Mouse (Mus musculus) neural tube, embryonic 15.5 days (tissue): ENCODE measurements around the gene Pdcd4. TPM values are rescaled to one million over a fixed set of nuclear protein-coding genes. Genes with fewer than 3 reads are reported as not detected.
A peak's percentile ranks its signal among the peaks of the same experiment; 100 is the strongest.

Experiments
- ATAC-seq: fragments of 200-750 bp; cut with Nextera tagmentation; 2 replicates; pipeline ENCODE4 v1.8.0; 2017; ENCODE audit warnings: mild to moderate bottlenecking, moderate TSS enrichment, moderate library complexity; ENCODE audit not compliant: low FRiP score
- H3K27ac ChIP-seq: fragments of 300-500 bp; sonication (generic); replicated peaks from 2 replicates; pipeline ENCODE4 v1.5.1; 2015; ENCODE audit warnings: mild to moderate bottlenecking, inconsistent platforms
- H3K27me3 ChIP-seq: fragments of 300-500 bp; sonication (generic); replicated peaks from 2 replicates; pipeline ENCODE4 v1.6.1; 2015; ENCODE audit warnings: inconsistent platforms
- H3K36me3 ChIP-seq: fragments of 300-500 bp; sonication (generic); 2 replicates; pipeline ENCODE4 v1.6.1; 2015; ENCODE audit warnings: inconsistent platforms
- H3K4me1 ChIP-seq: fragments of 300-500 bp; sonication (generic); 2 replicates; pipeline ENCODE4 v1.6.1; 2015; ENCODE audit warnings: inconsistent platforms
- H3K4me2 ChIP-seq: fragments of 300-500 bp; sonication (generic); 2 replicates; pipeline ENCODE4 v1.6.1; 2015; ENCODE audit warnings: inconsistent platforms, mild to moderate bottlenecking, moderate library complexity
- H3K4me3 ChIP-seq: fragments of 300-500 bp; sonication (generic); replicated peaks from 2 replicates; pipeline ENCODE4 v1.5.1; 2015; ENCODE audit warnings: mild to moderate bottlenecking, inconsistent platforms
- H3K9ac ChIP-seq: fragments of 300-500 bp; sonication (generic); replicated peaks from 2 replicates; pipeline ENCODE4 v1.6.1; 2015; ENCODE audit warnings: mild to moderate bottlenecking, inconsistent platforms
- H3K9me3 ChIP-seq: fragments of 300-500 bp; sonication (generic); replicated peaks from 2 replicates; pipeline ENCODE4 v1.6.1; 2016; ENCODE audit warnings: inconsistent platforms
- WGBS: fragments of 180-500 bp; shearing (Covaris S2); methylation state at CpG from one replicate; pipeline ENCODE4 v1.1.7; 2015; ENCODE audit warnings: mixed read lengths; 5-methylcytosine and 5-hydroxymethylcytosine counted together
- polyA plus RNA-seq: library from polyadenylated mRNA; unstranded; fragments of >200 nt; fragmentation: Nextera tagmentation; extraction: Ambion mirVana; gene quantifications from 2 replicates; pipeline ENCODE4 v1.2.1, GENCODE M21; 2015

Gene Pdcd4
- polyA plus RNA-seq, 1 experiment from 2014 or later = 60.3 TPM

GRCm38 (mm10) chr19:53891569-53891968, 462 bp upstream of the Pdcd4 start:
- Histone ChIP-seq H3K27ac (0 out of 2 replicates have a peak overlapping the region, but pooled peaks have one; percentile 11), H3K4me2 (no peak overlapping the region), H3K9me3 (no peaks in the 10 kb centered on the region), H3K4me3 (no peak overlapping the region), H3K27me3 (no peaks in the 10 kb centered on the region), H3K9ac (no peak overlapping the region), H3K4me1 (0 out of 2 replicates have a peak, but pooled peaks cover 6% of the 10 kb centered on the region), H3K36me3 (no peaks in the 10 kb centered on the region)
- 93% methylated on average over 2 of the region's 2 CpGs for WGBS
- no peak for ATAC-seq

DNA sequence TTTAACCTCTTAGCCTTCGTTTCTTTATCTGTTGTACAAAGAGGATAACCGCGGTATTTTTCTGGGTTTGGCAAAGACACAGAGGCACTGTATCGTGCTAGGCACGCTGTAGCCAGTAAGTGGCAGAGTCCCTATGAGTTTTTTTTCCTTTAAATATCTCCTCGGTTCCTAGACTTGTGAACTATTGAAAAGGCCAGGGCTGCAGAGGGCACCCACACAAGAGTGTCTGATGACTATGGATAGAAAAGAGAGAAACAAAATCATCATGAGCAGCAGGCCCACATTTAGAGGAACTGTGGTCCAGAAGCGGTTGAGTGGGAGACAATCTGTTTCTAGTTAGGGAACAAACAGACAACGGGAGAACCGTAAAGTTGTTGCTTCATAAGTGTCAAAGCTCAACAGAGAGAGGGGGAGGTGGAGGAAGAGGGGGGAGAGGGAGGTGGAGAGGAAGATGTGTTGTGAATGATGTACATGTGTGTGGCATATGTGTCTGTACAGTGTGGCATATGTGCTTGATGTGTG, 868 bp downstream of the Pdcd4 start:
- no peak overlapping the region for H3K4me2 ChIP-seq
- H3K27ac ChIP-seq = no peak overlapping the region
- H3K4me3 ChIP-seq = no peak overlapping the region
- H3K27me3 ChIP-seq = no peaks in the 10 kb centered on the region
- ATAC-seq = no peak
- WGBS = 79% methylated on average over 9 of the region's 9 CpGs
- no peak overlapping the region for H3K9ac ChIP-seq
- no peaks in the 10 kb centered on the region for H3K9me3 ChIP-seq
- H3K4me1 ChIP-seq = 0 out of 2 replicates have a peak, but pooled peaks cover 6% of the 10 kb centered on the region
- H3K36me3 ChIP-seq = no peaks in the 10 kb centered on the region

DNA sequence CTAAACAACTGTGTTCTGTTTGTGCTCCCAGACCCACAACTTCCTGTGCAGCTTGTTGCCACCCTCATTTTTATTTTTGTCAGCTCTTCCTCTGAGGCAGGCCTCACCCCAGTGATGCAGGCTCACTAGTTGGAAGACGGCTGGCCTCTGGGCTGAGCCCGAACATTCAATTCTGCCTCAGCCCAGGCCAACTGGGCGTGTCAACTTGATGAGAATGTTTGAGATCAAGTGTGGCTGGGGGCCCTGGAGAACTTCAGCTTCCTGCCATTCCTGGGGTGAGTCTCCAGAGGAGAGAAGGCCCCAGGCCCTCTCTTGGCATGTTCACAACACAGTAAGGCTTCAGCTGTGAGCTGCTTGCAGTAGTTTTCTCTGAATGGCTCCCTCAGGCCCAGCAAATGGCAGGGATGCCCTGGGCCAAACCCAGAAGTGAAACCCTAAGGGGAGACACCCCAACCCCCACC, 1.7 kb downstream of the Pdcd4 start:
- no peaks in the 10 kb centered on the region for H3K36me3 ChIP-seq
- H3K4me1 ChIP-seq = 0 out of 2 replicates have a peak, but pooled peaks cover 6% of the 10 kb centered on the region
- no peak overlapping the region for H3K9ac ChIP-seq
- H3K27ac ChIP-seq = no peak overlapping the region
- no peaks in the 10 kb centered on the region for H3K9me3 ChIP-seq
- H3K4me3 ChIP-seq = no peak overlapping the region
- no peak for ATAC-seq
- H3K4me2 ChIP-seq = no peak overlapping the region
- 81% methylated on average over 3 of the region's 3 CpGs for WGBS
- no peaks in the 10 kb centered on the region for H3K27me3 ChIP-seq

GRCm38 (mm10) chr19:53894538-53895121, 2.6 kb downstream of the Pdcd4 start:
- Histone ChIP-seq H3K9me3 (no peaks in the 10 kb centered on the region), H3K9ac (no peak overlapping the region), H3K36me3 (no peaks in the 10 kb centered on the region), H3K4me2 (no peak overlapping the region), H3K27ac (no peak overlapping the region; the same call in 1 of the 2 replicates), H3K27me3 (0 out of 2 replicates have a peak, but pooled peaks cover 2% of the 10 kb centered on the region), H3K4me3 (no peak overlapping the region), H3K4me1 (0 out of 2 replicates have a peak, but pooled peaks cover 6% of the 10 kb centered on the region)
- WGBS = 75% methylated on average over 12 of the region's 12 CpGs
- ATAC-seq = no peak

GRCm38 (mm10) chr19:53898046-53898445, 6.0 kb downstream of the Pdcd4 start:
- Histone ChIP-seq H3K36me3 (no peaks in the 10 kb centered on the region), H3K9ac (no peak overlapping the region), H3K4me2 (no peak overlapping the region), H3K4me3 (no peak overlapping the region), H3K27me3 (0 out of 2 replicates have a peak, but pooled peaks cover 2% of the 10 kb centered on the region), H3K27ac (no peak overlapping the region), H3K4me1 (peaks cover 11% of the 10 kb centered on the region), H3K9me3 (no peaks in the 10 kb centered on the region)
- 87% methylated on average over 5 of the region's 5 CpGs for WGBS
- no peak for ATAC-seq

DNA sequence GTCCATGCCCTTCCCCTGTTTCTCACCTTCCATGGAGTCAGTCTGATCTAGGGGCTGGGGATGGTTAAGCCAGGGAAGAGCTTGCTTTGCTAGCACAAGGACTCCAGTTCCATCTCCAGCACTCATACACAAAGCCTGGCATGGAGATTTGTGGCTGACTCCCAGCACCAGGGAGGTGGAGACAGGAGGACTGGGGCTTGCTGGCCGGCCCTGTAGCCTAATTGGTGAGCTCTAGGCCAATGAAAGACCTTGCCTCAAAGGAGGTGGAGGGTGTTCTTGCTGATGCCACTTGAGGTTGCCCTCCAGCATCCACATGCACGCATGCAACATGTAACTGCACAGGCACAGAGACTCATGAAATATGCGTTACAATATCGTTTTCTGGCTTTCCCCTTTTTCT, 6.5 kb downstream of the Pdcd4 start:
- Histone ChIP-seq H3K27ac (no peak overlapping the region), H3K27me3 (0 out of 2 replicates have a peak, but pooled peaks cover 2% of the 10 kb centered on the region), H3K4me1 (peaks cover 11% of the 10 kb centered on the region), H3K4me2 (no peak overlapping the region), H3K36me3 (no peaks in the 10 kb centered on the region), H3K9me3 (no peaks in the 10 kb centered on the region), H3K9ac (no peak overlapping the region), H3K4me3 (no peak overlapping the region)
- 79% methylated on average over 4 of the region's 4 CpGs for WGBS
- no peak for ATAC-seq

GRCm38 (mm10) chr19:53898970-53899900, 7.2 kb downstream of the Pdcd4 start:
- Histone ChIP-seq H3K36me3 (no peaks in the 10 kb centered on the region), H3K4me1 (peaks cover 11% of the 10 kb centered on the region), H3K27me3 (0 out of 2 replicates have a peak, but pooled peaks cover 2% of the 10 kb centered on the region), H3K27ac (no peak overlapping the region), H3K4me2 (no peak overlapping the region), H3K9ac (no peak overlapping the region), H3K4me3 (no peak overlapping the region), H3K9me3 (no peaks in the 10 kb centered on the region)
- 85% methylated on average over 25 of the region's 25 CpGs for WGBS
- no peak for ATAC-seq

- ATAC-seq = no peak
- Histone ChIP-seq H3K9ac (no peak overlapping the region), H3K27ac (no peak overlapping the region), H3K36me3 (no peaks in the 10 kb centered on the region), H3K4me3 (no peak overlapping the region), H3K9me3 (no peaks in the 10 kb centered on the region), H3K27me3 (0 out of 2 replicates have a peak, but pooled peaks cover 2% of the 10 kb centered on the region), H3K4me1 (peaks cover 18% of the 10 kb centered on the region), H3K4me2 (no peak overlapping the region)
- WGBS = 88% methylated on average over 14 of the region's 14 CpGs
Observed at GRCm38 (mm10) chr19:53899941-53900610, 8.0 kb downstream of the Pdcd4 start.

DNA sequence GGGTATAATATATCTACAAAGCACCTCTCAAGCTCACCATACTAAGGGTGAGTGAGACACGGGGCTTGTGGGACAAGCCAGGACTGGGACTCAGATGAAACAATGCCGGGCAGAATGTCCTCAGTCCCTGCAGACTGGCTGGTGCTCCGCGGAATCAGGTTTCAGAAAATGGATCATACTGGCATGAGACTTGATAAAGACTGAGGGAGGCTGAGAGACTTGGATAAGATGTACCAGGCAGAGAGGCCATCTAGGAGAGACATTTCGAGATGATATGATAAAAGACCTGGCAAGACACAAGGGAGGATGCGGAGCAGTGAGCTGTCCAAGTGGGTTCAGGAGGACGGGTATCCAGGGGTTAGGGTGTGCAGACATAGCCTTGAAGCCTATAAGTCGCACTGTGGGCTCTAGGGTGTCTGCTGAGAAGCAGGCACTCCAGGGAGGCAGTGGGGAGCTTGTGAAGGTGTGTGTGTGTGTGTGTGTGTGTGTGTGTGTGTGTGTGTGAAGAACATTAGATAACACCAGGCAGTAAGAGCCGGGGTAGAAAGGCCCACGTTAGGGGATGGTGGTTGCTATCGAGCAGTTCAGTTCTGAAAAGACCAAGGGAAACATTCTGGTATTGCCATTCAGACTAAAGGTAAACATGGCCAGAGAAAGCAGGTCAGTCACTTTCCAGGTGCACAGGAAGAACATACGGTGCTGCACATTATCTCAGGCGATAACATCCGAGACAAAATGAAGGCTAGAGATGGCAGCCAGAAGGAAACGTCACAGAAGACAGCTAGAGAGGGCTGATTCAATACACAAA, 10.1 kb downstream of the Pdcd4 start:
- Histone ChIP-seq H3K27me3 (0 out of 2 replicates have a peak, but pooled peaks cover 2% of the 10 kb centered on the region), H3K9ac (peak overlapping the region; percentile 77; the same call in 1 of the 2 replicates), H3K27ac (peak overlapping the region; percentile 92), H3K36me3 (no peaks in the 10 kb centered on the region), H3K9me3 (no peaks in the 10 kb centered on the region), H3K4me1 (peaks cover 28% of the 10 kb centered on the region), H3K4me3 (peak overlapping the region; percentile 96), H3K4me2 (peak overlapping the region; percentile 79)
- 69% methylated on average over 15 of the region's 15 CpGs for WGBS
- ATAC-seq = no peak; the same call in 1 of the 2 replicates

DNA sequence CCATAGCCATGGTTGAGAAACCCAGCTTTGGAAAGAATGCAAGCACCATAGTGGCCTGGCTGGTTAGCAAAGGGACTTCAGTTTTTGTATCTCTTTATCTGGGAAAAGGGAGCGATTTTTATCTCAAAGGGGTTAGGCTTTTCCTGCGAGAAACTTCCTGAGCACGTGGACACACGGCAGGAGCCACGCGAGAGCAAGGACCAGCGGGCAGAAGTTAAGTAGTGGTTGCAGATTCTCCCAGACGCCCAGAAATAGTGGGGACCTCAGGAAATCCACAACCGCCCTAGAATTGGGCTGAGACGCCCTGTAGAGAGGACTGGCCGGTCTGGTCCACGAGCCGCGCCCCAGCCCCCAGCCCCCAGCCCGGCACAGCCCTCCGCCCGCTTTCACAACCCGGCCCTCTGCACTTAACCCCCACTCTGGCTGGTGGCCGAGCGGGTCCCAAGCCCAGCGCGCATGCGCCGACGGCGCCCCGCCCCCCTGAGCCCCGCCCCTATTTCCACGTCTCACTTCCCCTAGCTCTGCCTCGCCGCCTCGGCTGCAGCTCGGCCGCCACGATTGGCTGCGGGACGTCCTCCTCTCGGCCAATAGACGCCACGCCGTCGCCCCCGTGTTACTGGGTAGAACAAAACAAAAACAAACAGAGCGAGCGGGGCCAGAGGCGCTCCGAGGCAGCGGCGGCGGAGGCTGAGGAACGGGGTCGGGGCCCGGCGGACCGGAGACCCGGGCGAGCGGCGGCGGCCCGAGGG, 10.9 kb downstream of the Pdcd4 start:
- no peaks in the 10 kb centered on the region for H3K36me3 ChIP-seq
- peak; percentile 98 for ATAC-seq

More for the DNA sequence above, 10.9 kb downstream of the Pdcd4 start:
- peaks cover 28% of the 10 kb centered on the region for H3K4me1 ChIP-seq
- H3K27me3 ChIP-seq = 0 out of 2 replicates have a peak, but pooled peaks cover 2% of the 10 kb centered on the region
- H3K9ac ChIP-seq = peak overlapping the region; percentile 89
- H3K4me3 ChIP-seq = peak overlapping the region; percentile 96
- peak overlapping the region; percentile 92 for H3K27ac ChIP-seq
- peak overlapping the region; percentile 79 for H3K4me2 ChIP-seq
- H3K9me3 ChIP-seq = no peaks in the 10 kb centered on the region
- WGBS = under 1% methylated on average over 61 of the region's 61 CpGs
